Mouse (Mus musculus) urinary bladder, adult 18-20 months (tissue): ENCODE measurements around the gene Qser1.
A peak's percentile ranks its signal among the peaks of the same experiment; 100 is the strongest.

ENCODE experiments used
- DNase-seq, 2 experiments: peaks; one replicate each; pipeline ENCODE4 v3.0.0; 2022; ENCODE audit warnings: low spot score in 2 of 2, mixed read lengths in 2 of 2

The Qser1 gene

GRCm38 (mm10) chr2:104817555-104818330 lies 1.2 kb upstream of the Qser1 start:
- no peak for DNase-seq

- peak; percentile 80 to 84 for DNase-seq
Observed at GRCm38 (mm10) chr2:104816866-104817439, 393 bp upstream of the Qser1 start.

- peak; percentile 10 to 51 for DNase-seq
Observed at GRCm38 (mm10) chr2:104815561-104816370, 794 bp downstream of the Qser1 start.

- no peak for DNase-seq
Observed at GRCm38 (mm10) chr2:104814181-104814951, 2.2 kb downstream of the Qser1 start.

- no peak for DNase-seq
Observed at GRCm38 (mm10) chr2:104805435-104805834, 11.1 kb downstream of the Qser1 start.

GRCm38 (mm10) chr2:104774763-104775162 lies 41.8 kb downstream of the Qser1 start:
- DNase-seq: no peak

GRCm38 (mm10) chr2:104768697-104769096 lies 47.9 kb downstream of the Qser1 start:
- DNase-seq: no peak

- DNase-seq: no peak
Observed at GRCm38 (mm10) chr2:104764018-104764417, 52.5 kb downstream of the Qser1 start.

GRCm38 (mm10) chr2:104763134-104763703 lies 53.3 kb downstream of the Qser1 start:
- no peak for DNase-seq

- no peak for DNase-seq
Observed at GRCm38 (mm10) chr2:104750611-104751010, 65.9 kb downstream of the Qser1 start.

- no peak for DNase-seq
Observed at GRCm38 (mm10) chr2:104748652-104749183, 67.8 kb downstream of the Qser1 start.

- no peak for DNase-seq
Observed at GRCm38 (mm10) chr2:104746251-104746650, 70.3 kb downstream of the Qser1 start.

- no peak for DNase-seq
Observed at GRCm38 (mm10) chr2:104743971-104744370, 72.6 kb downstream of the Qser1 start.

GRCm38 (mm10) chr2:104743160-104743559 lies 73.4 kb downstream of the Qser1 start:
- DNase-seq: no peak

GRCm38 (mm10) chr2:104742741-104743064 lies 73.9 kb downstream of the Qser1 start, which contains the start of gene Depdc7:
Gene Depdc7 (minus strand): TSS chr2:104742878.
- DNase-seq: peak; percentile 86 to 98

- DNase-seq: no peak
Observed at GRCm38 (mm10) chr2:104741896-104742740, 74.4 kb downstream of the Qser1 start.

GRCm38 (mm10) chr2:104741015-104741758 lies 75.4 kb downstream of the Qser1 start:
- DNase-seq: no peak

- no peak for DNase-seq
Observed at GRCm38 (mm10) chr2:104740248-104740949, 76.2 kb downstream of the Qser1 start.

GRCm38 (mm10) chr2:104739691-104740090 lies 76.9 kb downstream of the Qser1 start:
- DNase-seq: no peak
